Mouse (Mus musculus) ES-Bruce4 (cell line): ENCODE data around the gene Chil1. TPM values are rescaled to one million over a fixed set of nuclear protein-coding genes. Genes with fewer than 3 reads are reported as not detected.

Experiments used
- H3K27ac ChIP-seq: 2 replicates; pipeline ENCODE4 v1.5.1; 2012; ENCODE audit warnings: low read length, inconsistent platforms; ENCODE audit not compliant: insufficient read depth
- H3K27me3 ChIP-seq: 2 replicates; pipeline ENCODE4 v1.6.1; 2012; ENCODE audit warnings: mild to moderate bottlenecking, low read length, inconsistent platforms; ENCODE audit not compliant: control insufficient read depth, poor library complexity, insufficient read depth, severe bottlenecking
- H3K36me3 ChIP-seq: 2 replicates; pipeline ENCODE4 v1.6.1; 2012; ENCODE audit warnings: inconsistent platforms, mild to moderate bottlenecking, low read length, moderate library complexity; ENCODE audit not compliant: control insufficient read depth, poor library complexity, insufficient read depth, severe bottlenecking
- H3K4me1 ChIP-seq: one replicate; pipeline ENCODE4 v1.8.1; 2011; ENCODE audit warnings: low read length; ENCODE audit not compliant: control insufficient read depth, insufficient read depth
- H3K4me3 ChIP-seq: 2 replicates; pipeline ENCODE4 v1.5.1; 2011; ENCODE audit warnings: low read depth, mild to moderate bottlenecking, low read length
- H3K9ac ChIP-seq: 2 replicates; pipeline ENCODE4 v1.6.1; 2012; ENCODE audit warnings: low read depth, mild to moderate bottlenecking, inconsistent platforms; ENCODE audit not compliant: poor library complexity, severe bottlenecking
- H3K9me3 ChIP-seq: replicated peaks from 2 replicates; pipeline ENCODE4 v1.6.1; 2012; ENCODE audit warnings: mild to moderate bottlenecking, low read length, inconsistent platforms; ENCODE audit not compliant: control insufficient read depth, poor library complexity, insufficient read depth, severe bottlenecking
- CTCF ChIP-seq: IDR thresholded peaks from one replicate; pipeline ENCODE4 v1.8.1; 2011; ENCODE audit warnings: low read depth, low read length
- EP300 ChIP-seq: IDR thresholded peaks from 2 replicates; pipeline ENCODE4 v1.6.1; 2011; ENCODE audit warnings: low read depth, low read length; ENCODE audit not compliant: insufficient read depth
- POLR2A ChIP-seq: IDR thresholded peaks from one replicate; pipeline ENCODE4 v1.8.1; 2011; ENCODE audit warnings: low read length; ENCODE audit not compliant: insufficient read depth
- polyA plus RNA-seq: library from polyadenylated mRNA; stranded (reverse); fragments of >200 nt; gene quantifications from 2 replicates; pipeline ENCODE4 v1.2.4, GENCODE M21; 2011; ENCODE audit warnings: low read depth; ENCODE audit not compliant: missing spikeins, insufficient read depth, insufficient read length

The Chil1 gene
- polyA plus RNA-seq, 1 experiment: 1.8 TPM

GRCm38 (mm10) chr1:134194298-134195022 is 12.5 kb downstream of the Chil1 start:
- no peaks in the 10 kb centered on the region for H3K36me3 ChIP-seq
- H3K4me1 ChIP-seq: peaks cover 15% of the 10 kb centered on the region
- no peak overlapping the region for H3K9ac ChIP-seq
- no peaks in the 10 kb centered on the region for H3K27me3 ChIP-seq
- no peaks in the 10 kb centered on the region for H3K9me3 ChIP-seq
- H3K4me3 ChIP-seq: no peak overlapping the region
- TF ChIP-seq EP300 (no peak), POLR2A (no peak), CTCF (no peak)
- H3K27ac ChIP-seq: no peak overlapping the region

- Histone ChIP-seq H3K4me1 (peaks cover 13% of the 10 kb centered on the region), H3K27ac (no peak overlapping the region), H3K9me3 (no peaks in the 10 kb centered on the region), H3K9ac (no peak overlapping the region), H3K4me3 (no peak overlapping the region), H3K36me3 (no peaks in the 10 kb centered on the region), H3K27me3 (no peaks in the 10 kb centered on the region)
- TF ChIP-seq CTCF (no peak), POLR2A (no peak), EP300 (no peak)
These were observed 13.1 kb downstream of the Chil1 start for GRCm38 (mm10) chr1:134195117-134195516.

DNA sequence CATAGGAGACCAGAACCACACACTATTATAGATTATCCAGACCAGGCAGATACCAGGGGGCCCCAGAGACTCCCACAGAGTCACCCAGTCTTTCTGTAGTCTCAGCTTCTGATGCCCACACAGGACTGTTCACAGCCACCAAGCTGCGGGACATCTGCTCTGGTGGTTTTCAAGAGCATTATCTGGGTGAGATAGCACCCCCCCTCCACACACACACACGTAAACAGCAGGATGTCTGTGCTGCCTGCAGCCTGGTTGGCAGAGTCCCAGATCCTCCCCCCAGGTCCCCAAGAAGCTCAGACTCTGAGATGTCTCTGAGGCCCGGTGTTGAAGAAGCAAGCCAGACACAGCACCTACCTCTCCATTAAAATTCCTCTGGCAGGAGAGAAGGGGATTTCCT is 13.6 kb downstream of the Chil1 start:
- no peak overlapping the region for H3K4me3 ChIP-seq
- H3K27me3 ChIP-seq: no peaks in the 10 kb centered on the region
- H3K4me1 ChIP-seq: peaks cover 13% of the 10 kb centered on the region
- H3K36me3 ChIP-seq: no peaks in the 10 kb centered on the region
- no peak for TF ChIP-seq POLR2A
- no peak for TF ChIP-seq CTCF
- no peak for TF ChIP-seq EP300
- no peak overlapping the region for H3K27ac ChIP-seq
- no peak overlapping the region for H3K9ac ChIP-seq
- H3K9me3 ChIP-seq: no peaks in the 10 kb centered on the region

DNA sequence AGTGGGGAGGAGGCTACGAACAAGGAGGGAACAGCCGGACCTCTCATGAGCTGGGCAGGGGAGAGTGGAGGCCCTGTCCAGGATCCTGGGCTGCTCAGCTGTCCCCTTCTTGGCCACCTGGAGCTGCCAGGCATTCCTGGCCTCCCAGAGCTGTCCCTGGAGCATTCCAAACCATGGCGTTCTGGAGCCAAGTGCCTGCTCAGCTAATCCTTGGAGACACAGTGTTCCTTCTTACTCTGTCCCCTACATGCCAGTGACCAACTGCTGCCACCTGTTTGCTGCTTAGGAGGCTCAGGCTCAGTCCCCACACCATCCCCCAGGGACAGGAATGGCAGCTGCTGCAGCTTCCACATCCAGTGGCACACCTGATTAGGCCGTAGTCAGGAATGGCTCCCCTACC is 14.0 kb downstream of the Chil1 start:
- Histone ChIP-seq H3K27ac (no peak overlapping the region), H3K4me1 (peaks cover 13% of the 10 kb centered on the region), H3K9ac (no peak overlapping the region), H3K4me3 (no peak overlapping the region), H3K27me3 (no peaks in the 10 kb centered on the region), H3K9me3 (no peaks in the 10 kb centered on the region), H3K36me3 (no peaks in the 10 kb centered on the region)
- TF ChIP-seq POLR2A (no peak), EP300 (no peak), CTCF (no peak)

DNA sequence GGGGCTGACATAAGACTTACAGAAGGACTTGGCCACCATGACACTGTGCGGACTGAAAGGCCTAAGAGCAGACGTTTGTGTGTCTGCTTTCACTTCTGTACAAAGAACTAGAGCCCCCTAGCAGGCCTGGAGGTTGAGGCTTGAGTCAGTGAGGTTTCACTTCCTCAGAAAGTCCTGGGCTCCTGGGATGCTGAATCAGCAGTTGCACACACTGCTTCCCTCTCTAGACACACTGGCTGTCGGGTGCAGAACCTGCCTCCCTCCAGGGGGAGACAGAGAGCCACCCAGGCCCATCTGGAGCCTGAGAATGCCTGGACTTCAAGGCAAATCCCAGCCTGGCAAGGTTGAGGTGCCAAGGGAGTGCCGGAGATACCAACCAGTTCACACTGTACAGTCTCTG is 14.4 kb downstream of the Chil1 start:
- Histone ChIP-seq H3K36me3 (no peaks in the 10 kb centered on the region), H3K9me3 (no peaks in the 10 kb centered on the region), H3K27me3 (no peaks in the 10 kb centered on the region), H3K4me3 (no peak overlapping the region), H3K9ac (no peak overlapping the region), H3K4me1 (peaks cover 13% of the 10 kb centered on the region), H3K27ac (no peak overlapping the region)
- TF ChIP-seq CTCF (peak; percentile 44), EP300 (no peak)

GRCm38 (mm10) chr1:134197325-134197982 is 15.5 kb downstream of the Chil1 start:
- no peak overlapping the region for H3K4me3 ChIP-seq
- H3K9me3 ChIP-seq: no peaks in the 10 kb centered on the region
- TF ChIP-seq POLR2A (no peak), EP300 (no peak), CTCF (peak; percentile 11)
- H3K9ac ChIP-seq: no peak overlapping the region
- peaks cover 13% of the 10 kb centered on the region for H3K4me1 ChIP-seq
- H3K27ac ChIP-seq: no peak overlapping the region
- H3K36me3 ChIP-seq: no peaks in the 10 kb centered on the region
- no peaks in the 10 kb centered on the region for H3K27me3 ChIP-seq
